Mouse (Mus musculus): ENCODE measurements at regions not wholly inside any gene's neighbourhood (a gene's known extent, or its start where the extent isn't known, plus 50 kb on each side); places are given as distances from the start of the nearest gene placed in this dataset.

DNA sequence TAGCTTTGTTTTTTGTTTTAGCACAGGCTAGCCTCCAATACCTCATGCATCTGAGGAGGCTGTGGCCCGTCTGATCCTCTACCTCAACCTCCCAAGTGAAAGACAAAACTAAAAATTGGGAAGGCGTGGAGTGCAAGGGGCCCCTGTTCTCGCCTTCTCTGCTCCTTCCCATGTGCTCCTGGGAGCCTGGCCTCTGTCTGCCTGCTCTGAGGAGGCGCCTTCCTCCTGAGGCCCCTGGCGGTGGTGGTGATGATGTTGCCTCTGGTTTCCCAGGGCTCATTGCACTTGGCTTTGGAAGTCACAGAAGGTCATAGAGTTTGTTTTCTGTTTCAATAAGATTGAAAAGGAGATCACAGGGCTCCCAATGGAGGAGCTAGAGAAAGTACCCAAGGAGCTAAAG is 90.8 kb downstream of the Arl4c start:
- Histone ChIP-seq H3K4me3 (ENCODE audit: control insufficient read depth in 1 of 2, insufficient read depth in 1 of 2, low read depth in 2 of 2, low read length in 2 of 2) (no peak overlapping the region), H3K9ac (ENCODE audit: control insufficient read depth, low read depth, low read length, poor library complexity, severe bottlenecking) (no peak overlapping the region), H3K4me1 (ENCODE audit: control insufficient read depth in 1 of 2, insufficient read depth in 2 of 2, low read length in 2 of 2) (no peaks in the 10 kb centered on the region), H3K27ac (ENCODE audit: control insufficient read depth, low read depth, low read length) (no peak overlapping the region), H3K36me3 (ENCODE audit: control insufficient read depth in 1 of 2, insufficient read depth in 2 of 2, low read length in 2 of 2) (no peaks in the 10 kb centered on the region), H3K79me2 (ENCODE audit: control insufficient read depth, insufficient read depth, low read length, poor library complexity) (no peaks in the 10 kb centered on the region), H3K9me3 (replicated peaks; ENCODE audit: insufficient read depth, low read length) (no peaks in the 10 kb centered on the region), H3K27me3 (ENCODE audit: control insufficient read depth in 1 of 2, insufficient read depth in 2 of 2, low read length in 2 of 2) (no peaks in the 10 kb centered on the region)
- DNase-seq (ENCODE audit: low read depth, low spot score) = no peak
- TF ChIP-seq ZNF384 (IDR thresholded peaks at IDR 0.05; ENCODE audit: low read depth, low read length) (no peak), ZC3H11A (IDR thresholded peaks at IDR 0.05; ENCODE audit: low read depth, low read length) (no peak), MAX (IDR thresholded peaks at IDR 0.05; ENCODE audit: low read length) (no peak), KAT2A (conservative IDR thresholded peaks at IDR 0.05; ENCODE audit: low read depth, low read length) (no peak), TBP (IDR thresholded peaks at IDR 0.05; ENCODE audit: low read depth, low read length) (no peak), HCFC1 (IDR thresholded peaks at IDR 0.05; ENCODE audit: low read depth, low read length) (no peak), MXI1 (IDR thresholded peaks at IDR 0.05; ENCODE audit: low read depth, low read length) (no peak)

DNA sequence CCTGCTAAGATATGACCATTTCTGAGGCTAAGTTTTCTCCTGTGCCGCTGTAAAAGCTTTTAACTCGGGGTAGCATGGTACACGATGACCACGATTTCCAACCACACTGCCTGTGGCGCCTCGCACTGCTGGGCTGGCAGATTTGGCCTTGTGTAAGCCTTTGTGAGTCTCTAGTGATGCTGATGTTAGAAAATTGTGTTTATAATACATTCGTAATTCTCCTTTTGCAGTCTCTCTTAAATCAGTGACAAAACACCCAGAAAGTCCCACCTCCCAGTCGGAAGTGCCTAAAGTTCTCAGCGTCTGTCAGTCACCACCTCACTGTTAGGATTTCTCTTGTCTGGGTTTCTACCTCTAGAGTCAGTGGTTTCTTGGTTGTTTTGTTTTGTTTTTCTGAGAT is 91.2 kb downstream of the Arl4c start:
- H3K4me1 ChIP-seq (ENCODE audit: control insufficient read depth in 1 of 2, insufficient read depth in 2 of 2, low read length in 2 of 2) = no peaks in the 10 kb centered on the region
- H3K79me2 ChIP-seq (ENCODE audit: control insufficient read depth, insufficient read depth, low read length, poor library complexity) = no peaks in the 10 kb centered on the region
- no peaks in the 10 kb centered on the region for H3K9me3 ChIP-seq (replicated peaks; ENCODE audit: insufficient read depth, low read length)
- no peak overlapping the region for H3K9ac ChIP-seq (ENCODE audit: control insufficient read depth, low read depth, low read length, poor library complexity, severe bottlenecking)
- H3K4me3 ChIP-seq (ENCODE audit: control insufficient read depth in 1 of 2, insufficient read depth in 1 of 2, low read depth in 2 of 2, low read length in 2 of 2) = no peak overlapping the region
- no peak overlapping the region for H3K27ac ChIP-seq (ENCODE audit: control insufficient read depth, low read depth, low read length)
- H3K27me3 ChIP-seq (ENCODE audit: control insufficient read depth in 1 of 2, insufficient read depth in 2 of 2, low read length in 2 of 2) = no peaks in the 10 kb centered on the region
- H3K36me3 ChIP-seq (ENCODE audit: control insufficient read depth in 1 of 2, insufficient read depth in 2 of 2, low read length in 2 of 2) = no peaks in the 10 kb centered on the region
- DNase-seq (ENCODE audit: low read depth, low spot score) = no peak
- no peak for TF ChIP-seq JUND (IDR thresholded peaks at IDR 0.05; ENCODE audit: low read depth, low read length)
- TF ChIP-seq NRF1 (IDR thresholded peaks at IDR 0.05; ENCODE audit: insufficient read depth, low read depth, low read length, poor library complexity, severe bottlenecking) = no peak
- no peak for TF ChIP-seq ELF1 (IDR thresholded peaks at IDR 0.05; ENCODE audit: low read depth, low read length)
- TF ChIP-seq MYB (IDR thresholded peaks at IDR 0.05; ENCODE audit: low read depth, low read length) = no peak
- TF ChIP-seq EP300 (IDR thresholded peaks at IDR 0.05; ENCODE audit: low read depth in 1 of 2, low read length in 2 of 2) = no peak
- TF ChIP-seq MEF2A (IDR thresholded peaks at IDR 0.05; ENCODE audit: extremely low read depth, insufficient replicate concordance, low read depth, low read length, poor library complexity, severe bottlenecking) = no peak
- no peak for TF ChIP-seq USF1 (IDR thresholded peaks at IDR 0.05; ENCODE audit: low read depth, low read length)
- no peak for TF ChIP-seq SIN3A (IDR thresholded peaks at IDR 0.05; ENCODE audit: low read length)

DNA sequence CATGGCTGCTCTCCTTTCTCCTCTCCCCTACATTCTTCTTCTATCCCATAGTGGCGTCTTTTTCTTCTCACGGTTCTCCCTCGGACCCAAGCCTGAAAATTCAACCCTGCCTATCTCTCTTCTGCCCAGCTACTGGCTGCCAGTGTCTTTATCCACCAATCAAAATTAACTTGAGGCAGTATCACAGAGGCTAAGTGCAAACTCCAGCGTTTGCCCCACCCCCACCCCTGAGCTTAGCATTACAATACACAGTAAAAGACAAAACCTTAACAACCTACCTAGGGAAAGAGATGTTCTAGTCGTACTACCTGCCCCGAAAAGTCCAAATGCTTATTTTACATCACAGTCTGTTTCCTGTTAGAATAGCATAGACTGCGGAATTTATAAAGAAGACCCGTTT is 93.2 kb downstream of the Arl4c start:
- H3K4me1 ChIP-seq (ENCODE audit: control insufficient read depth in 1 of 2, insufficient read depth in 2 of 2, low read length in 2 of 2) = no peaks in the 10 kb centered on the region
- no peak overlapping the region for H3K4me3 ChIP-seq (ENCODE audit: control insufficient read depth in 1 of 2, insufficient read depth in 1 of 2, low read depth in 2 of 2, low read length in 2 of 2)
- no peak overlapping the region for H3K9ac ChIP-seq (ENCODE audit: control insufficient read depth, low read depth, low read length, poor library complexity, severe bottlenecking)
- TF ChIP-seq E2F4 (IDR thresholded peaks at IDR 0.05; ENCODE audit: borderline replicate concordance, low read depth, low read length) (no peak), USF1 (IDR thresholded peaks at IDR 0.05; ENCODE audit: low read depth, low read length) (no peak), ZNF384 (IDR thresholded peaks at IDR 0.05; ENCODE audit: low read depth, low read length) (no peak), CTCF (IDR thresholded peaks at IDR 0.05 in 2 of 3, conservative IDR thresholded peaks at IDR 0.05 in 1 of 3; ENCODE audit: control insufficient read depth in 1 of 3, insufficient read depth in 1 of 3, low read depth in 2 of 3, low read length in 3 of 3, poor library complexity in 1 of 3, severe bottlenecking in 1 of 3) (no peak), ZMIZ1 (IDR thresholded peaks at IDR 0.05; ENCODE audit: low read depth, low read length) (no peak), MYB (IDR thresholded peaks at IDR 0.05; ENCODE audit: low read depth, low read length) (no peak), GATA1 (IDR thresholded peaks at IDR 0.05; ENCODE audit: low read depth, low read length) (no peak), SMC3 (IDR thresholded peaks at IDR 0.05; ENCODE audit: low read depth, low read length) (no peak), TAL1 (IDR thresholded peaks at IDR 0.05; ENCODE audit: low read length) (no peak), EP300 (IDR thresholded peaks at IDR 0.05; ENCODE audit: low read depth in 1 of 2, low read length in 2 of 2) (no peak), NELFE (IDR thresholded peaks at IDR 0.05; ENCODE audit: low read depth, low read length) (no peak), HCFC1 (IDR thresholded peaks at IDR 0.05; ENCODE audit: low read depth, low read length) (no peak), MAX (IDR thresholded peaks at IDR 0.05; ENCODE audit: low read length) (no peak), BHLHE40 (IDR thresholded peaks at IDR 0.05; ENCODE audit: borderline replicate concordance, low read depth, low read length) (no peak), POLR2AphosphoS2 (IDR thresholded peaks at IDR 0.05; ENCODE audit: low read length) (no peak), RCOR1 (IDR thresholded peaks at IDR 0.05; ENCODE audit: low read depth, low read length) (no peak), UBTF (IDR thresholded peaks at IDR 0.05; ENCODE audit: borderline replicate concordance, insufficient read depth, low read depth, low read length) (no peak), ZKSCAN1 (IDR thresholded peaks at IDR 0.05; ENCODE audit: low read depth, low read length) (no peak)
- no peaks in the 10 kb centered on the region for H3K36me3 ChIP-seq (ENCODE audit: control insufficient read depth in 1 of 2, insufficient read depth in 2 of 2, low read length in 2 of 2)
- no peaks in the 10 kb centered on the region for H3K79me2 ChIP-seq (ENCODE audit: control insufficient read depth, insufficient read depth, low read length, poor library complexity)
- H3K9me3 ChIP-seq (replicated peaks; ENCODE audit: insufficient read depth, low read length) = no peaks in the 10 kb centered on the region
- no peak for DNase-seq (ENCODE audit: low read depth, low spot score)
- H3K27ac ChIP-seq (ENCODE audit: control insufficient read depth, low read depth, low read length) = no peak overlapping the region
- H3K27me3 ChIP-seq (ENCODE audit: control insufficient read depth in 1 of 2, insufficient read depth in 2 of 2, low read length in 2 of 2) = no peaks in the 10 kb centered on the region
